Mouse (Mus musculus): ENCODE results near the gene Adamtsl2. TPM values are rescaled to one million over a fixed set of nuclear protein-coding genes. Genes with fewer than 3 reads are reported as not detected.

Gene Adamtsl2
- total RNA-seq, 2 experiments from 2014 or later, result 10.6 to 11.4 TPM

DNA sequence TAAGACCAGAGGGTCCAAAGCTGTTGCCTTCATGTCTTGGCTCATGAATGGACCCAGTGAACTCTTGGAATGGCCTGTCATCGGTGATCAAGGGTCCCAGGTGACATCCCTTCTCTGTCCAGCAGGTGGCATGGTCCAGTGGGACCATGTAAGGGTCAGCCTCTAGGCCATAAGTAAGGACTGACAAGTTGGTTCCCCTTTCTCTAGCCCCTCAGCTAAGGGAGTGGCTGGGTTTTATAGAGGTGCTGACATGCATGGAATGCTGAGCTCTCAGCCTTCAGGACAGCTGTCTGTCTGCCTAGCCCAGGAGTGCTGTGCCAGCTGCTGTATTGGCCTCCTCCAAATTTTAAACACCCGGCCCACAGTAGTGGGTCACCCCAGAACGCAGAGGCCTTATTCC lies 3.7 kb upstream of the Adamtsl2 start:
- DNase-seq, result peak; percentile 77

DNA sequence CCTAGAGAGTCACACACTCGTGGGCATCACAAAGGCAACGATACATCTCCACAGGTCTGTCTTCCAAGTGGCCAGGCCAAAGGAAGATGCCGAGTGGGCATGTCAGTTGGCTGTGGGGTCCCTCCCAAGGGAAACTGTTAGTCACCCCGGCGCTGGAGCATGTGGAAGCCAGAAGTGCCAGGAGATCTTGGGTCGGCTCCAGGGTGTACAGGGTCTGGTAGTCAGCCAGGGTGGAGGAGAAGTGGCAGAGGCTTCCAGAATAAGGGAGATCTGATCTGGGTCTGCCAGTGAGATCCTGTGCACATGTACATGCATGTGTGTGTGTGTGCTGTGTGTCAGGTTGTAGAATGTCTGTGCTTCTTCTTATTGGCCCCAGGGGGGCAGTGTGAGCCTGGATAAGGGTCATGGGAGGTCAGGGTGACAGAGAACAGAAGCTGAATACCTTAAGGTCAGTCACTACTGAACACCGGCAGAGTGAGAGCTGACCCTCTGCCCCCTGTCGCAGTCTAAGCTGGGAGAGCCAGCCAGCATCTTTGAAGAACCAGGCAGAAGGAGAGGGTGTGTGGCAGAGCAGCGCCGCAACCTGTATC lies 1.4 kb upstream of the Adamtsl2 start:
- DNase-seq, result peak; percentile 71

DNA sequence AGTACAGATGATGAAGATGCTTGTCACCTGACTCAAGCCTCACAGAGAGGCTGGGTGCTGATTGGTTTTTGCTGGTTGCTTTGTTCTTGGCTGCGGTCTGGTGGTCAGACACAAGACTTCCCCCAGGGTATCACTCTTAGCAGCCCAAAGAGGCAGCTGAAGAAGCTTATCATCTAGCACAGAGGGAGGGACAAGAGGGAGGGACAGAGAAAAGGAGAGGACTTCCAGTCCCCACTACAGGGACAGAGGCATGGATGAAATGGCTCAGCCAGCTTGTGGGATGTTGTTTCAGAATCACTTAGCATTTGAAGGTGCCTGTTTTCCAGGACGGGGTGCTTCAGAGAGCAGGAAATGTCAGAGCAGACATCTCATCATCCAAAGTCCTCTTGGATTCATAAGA lies 867 bp upstream of the Adamtsl2 start:
- DNase-seq, result no peak

DNA sequence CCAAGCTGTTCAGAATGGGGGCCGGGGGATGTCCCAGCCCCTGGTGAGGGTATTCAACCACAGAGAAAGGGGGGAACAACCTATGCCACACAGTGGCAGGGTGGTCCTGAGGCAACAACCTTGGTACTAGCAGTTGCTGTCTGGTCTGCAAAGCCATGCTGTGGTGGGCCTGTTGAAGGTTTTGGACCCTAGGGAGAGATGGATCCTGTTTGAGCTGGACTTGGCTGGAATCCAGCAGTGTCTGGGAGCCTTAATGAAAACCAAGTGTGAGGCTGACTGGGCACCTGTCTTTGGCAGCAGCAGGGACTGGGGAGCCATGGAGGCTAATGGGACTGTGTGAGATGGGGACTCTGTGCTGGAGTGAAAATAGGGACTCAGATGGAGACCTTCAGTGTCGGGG lies 470 bp downstream of the Adamtsl2 start:
- DNase-seq, result peak; percentile 63

DNA sequence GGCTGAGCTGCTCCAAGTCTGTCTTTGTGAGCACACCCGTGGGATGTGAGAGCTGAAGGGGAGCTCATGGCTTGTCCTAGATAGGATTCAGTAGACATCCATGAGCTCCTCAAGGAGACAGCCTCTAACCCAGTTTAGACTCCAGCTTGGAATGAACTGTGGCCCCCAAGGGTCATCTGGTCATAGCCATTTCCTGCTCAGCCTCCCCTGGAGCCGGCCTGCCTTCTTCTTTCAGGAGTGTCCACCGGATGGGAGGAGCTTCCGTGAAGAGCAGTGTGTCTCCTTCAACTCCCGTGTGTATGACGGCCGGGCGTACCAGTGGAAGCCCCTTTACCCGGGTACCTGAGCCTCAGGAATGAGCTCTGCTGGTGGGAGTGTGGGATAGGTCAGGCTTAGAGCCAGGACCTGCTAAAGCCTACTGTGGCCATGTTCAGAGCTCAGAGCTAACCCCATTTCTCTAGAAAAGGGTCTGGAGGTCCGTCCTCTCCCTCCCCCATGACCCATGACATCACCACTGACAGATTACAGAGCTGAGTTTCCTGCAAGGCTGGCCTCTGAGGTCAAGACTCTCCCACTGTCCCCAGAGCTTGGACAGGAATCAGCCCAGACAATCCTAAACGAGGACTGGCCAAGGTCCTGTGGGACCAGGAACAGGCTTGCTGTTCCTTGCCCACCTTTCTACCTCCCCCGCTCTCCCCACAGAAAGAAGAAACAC lies 4.7 kb downstream of the Adamtsl2 start:
- no peak for DNase-seq

DNA sequence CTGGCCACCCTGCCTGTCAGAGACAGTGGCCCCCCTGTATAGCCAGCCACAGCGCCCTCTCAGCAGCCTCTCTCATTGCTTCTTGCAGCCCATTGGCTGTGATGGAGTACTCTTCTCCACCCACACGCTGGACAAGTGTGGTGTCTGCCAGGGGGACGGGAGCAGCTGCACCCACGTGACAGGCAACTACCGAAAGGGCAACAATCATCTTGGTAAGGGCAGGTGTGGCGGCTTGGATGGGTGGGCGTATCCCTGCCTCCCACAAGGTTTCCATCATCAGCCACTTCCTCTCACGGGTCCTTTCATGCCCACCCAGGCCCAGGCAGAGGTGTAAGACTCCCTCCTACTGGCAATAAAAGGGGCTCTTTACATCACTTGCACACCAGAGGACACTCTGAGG lies 5.8 kb downstream of the Adamtsl2 start:
- DNase-seq, result no peak

DNA sequence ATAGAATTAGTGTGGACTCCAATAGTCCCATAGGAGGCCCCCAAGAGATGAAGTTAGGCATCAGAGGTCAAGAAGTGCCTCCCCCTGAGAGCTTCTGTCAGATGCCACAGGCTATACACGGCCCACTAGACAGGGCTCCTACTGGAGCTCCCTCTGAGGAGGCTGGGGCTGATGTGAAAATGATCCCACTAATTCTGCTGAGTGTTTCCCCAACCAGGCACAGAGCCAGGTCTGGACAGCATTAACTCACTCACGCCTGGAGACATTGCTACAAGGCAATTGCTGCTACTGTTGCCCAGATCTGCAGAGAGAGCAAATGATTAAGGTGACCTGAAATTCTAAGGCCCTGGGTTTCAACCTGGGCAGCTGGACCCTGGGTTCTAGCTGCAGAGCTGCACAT lies 6.6 kb downstream of the Adamtsl2 start:
- DNase-seq, result peak; percentile 53

DNA sequence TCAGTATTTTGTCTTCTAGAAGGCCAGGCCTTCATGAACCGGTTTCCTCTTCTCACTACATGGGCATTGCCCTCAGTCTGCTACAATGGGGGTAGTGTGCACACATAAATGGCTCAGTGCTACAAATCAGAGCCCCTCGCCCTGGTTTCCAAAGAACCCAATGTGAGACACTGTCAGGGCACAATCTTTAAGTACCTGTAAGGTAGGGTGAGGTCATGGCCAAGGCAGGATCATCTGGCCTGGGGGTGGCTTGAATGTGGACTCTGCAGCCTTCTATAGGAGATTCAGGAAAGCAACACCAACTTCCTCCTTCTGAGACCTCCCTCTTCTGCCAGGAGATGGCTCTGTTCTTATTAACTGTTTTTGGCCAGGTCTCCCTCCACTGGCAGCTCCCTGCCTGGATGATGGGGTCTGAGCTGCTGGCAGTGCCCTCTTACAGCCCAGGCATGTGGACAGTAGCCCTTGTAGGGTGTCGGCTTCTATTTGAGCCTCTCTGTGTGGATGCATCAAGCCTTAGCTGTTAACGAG lies 7.4 kb downstream of the Adamtsl2 start:
- no peak for DNase-seq

DNA sequence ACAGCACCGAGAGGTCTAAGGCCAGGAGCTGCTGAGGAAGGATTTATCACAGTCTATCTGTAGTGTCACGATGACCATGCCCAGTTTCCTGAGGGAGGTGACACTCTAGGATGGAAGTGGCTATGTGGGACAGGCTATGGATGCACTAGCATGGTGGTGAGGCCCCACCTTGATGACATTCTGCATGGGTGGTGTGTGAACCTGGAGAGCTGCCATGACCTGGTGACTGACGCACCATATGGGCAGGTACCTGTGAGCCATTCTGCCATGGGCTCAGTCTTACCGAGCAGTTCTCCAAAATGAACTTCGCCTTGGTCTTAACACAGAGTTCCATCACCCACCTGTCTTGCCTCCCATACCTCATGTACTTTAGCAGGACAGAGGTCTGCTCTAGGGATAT lies 8.4 kb downstream of the Adamtsl2 start:
- DNase-seq, result no peak

DNA sequence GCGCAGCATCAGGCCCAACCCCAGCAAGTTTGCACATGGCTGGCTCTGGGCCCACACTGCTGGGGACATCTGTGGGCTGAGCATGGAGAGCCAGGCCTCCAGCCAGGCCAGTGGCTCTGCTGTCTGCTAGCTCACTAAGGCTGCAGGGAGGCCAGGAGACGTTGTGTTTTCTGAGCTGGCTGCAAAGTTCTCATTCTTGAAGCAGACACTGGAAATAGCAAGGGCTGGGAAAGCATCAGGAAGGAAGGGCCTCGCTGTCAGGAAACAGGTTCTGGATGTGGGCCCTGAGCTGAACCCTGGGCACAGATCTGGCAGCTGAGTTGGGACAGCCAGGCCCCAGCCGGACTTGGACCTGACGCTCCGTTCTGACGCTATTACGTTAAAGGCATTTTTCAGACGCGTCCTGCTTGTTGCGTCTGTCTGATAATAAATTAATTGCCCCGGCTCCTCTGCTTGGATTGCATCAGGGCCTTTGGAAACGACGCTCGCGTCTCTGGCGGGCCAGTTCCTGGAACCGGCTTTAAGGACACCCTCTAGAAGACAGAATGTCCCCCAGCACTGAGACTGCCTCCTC lies 9.0 kb downstream of the Adamtsl2 start:
- DNase-seq, result peak; percentile 86

DNA sequence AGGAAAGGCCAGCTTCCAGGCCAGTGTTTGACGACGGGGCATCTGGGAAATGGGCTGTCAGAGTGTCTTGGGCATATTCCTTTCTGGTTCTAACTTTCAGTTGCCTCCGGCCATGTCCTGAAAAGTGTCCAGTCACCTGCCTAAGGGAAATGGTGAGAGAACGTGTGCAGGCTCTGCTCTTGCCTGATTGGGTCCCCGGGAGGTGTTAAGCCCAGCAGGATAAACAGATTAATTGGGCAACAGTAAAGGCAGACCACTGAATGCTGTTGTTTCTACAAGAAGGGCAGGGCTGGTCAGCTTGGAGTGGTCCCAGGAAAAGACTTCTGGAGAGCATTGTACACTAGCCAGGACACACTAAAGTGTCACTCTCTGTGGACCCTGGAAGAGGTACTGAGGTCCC lies 9.5 kb downstream of the Adamtsl2 start:
- no peak for DNase-seq

DNA sequence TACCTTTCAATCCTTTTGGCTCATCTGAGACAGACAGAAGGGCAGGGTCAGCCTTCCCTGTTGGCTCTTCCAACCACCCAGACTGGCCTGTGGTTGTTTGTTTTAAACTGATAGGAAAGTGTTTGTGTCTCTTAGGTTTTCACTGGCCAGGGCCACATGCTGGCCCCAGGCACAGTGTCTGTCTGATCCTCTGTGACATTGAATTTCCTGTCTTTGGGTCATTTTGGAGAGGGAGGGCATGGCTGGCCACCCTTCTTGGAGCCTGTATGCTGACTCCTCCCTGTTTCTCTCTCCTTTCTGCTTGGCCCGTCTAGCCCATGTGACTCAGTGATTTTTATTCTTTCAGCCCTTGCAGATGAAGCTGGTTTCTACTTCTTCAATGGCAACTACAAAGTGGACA lies 10.1 kb downstream of the Adamtsl2 start:
- DNase-seq, result no peak

DNA sequence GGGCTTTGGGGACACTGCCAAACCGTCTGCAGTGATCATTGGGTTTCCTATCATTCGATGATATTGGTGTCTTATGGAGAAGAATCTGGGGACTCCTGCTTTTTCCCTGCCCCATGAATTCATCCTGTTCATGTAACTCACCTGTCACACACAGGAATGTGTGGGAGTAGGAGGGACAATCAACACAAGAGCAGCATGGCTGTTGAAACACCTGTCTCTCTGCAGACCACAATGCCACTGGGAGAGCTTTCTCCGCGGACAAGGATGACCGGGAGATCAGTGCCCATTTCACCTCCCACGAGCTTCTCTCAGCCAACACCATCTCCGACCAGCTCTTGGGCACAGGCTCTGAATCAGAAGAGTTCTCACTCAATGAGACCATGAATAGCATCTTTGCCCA lies 16.0 kb downstream of the Adamtsl2 start:
- DNase-seq, result no peak

DNA sequence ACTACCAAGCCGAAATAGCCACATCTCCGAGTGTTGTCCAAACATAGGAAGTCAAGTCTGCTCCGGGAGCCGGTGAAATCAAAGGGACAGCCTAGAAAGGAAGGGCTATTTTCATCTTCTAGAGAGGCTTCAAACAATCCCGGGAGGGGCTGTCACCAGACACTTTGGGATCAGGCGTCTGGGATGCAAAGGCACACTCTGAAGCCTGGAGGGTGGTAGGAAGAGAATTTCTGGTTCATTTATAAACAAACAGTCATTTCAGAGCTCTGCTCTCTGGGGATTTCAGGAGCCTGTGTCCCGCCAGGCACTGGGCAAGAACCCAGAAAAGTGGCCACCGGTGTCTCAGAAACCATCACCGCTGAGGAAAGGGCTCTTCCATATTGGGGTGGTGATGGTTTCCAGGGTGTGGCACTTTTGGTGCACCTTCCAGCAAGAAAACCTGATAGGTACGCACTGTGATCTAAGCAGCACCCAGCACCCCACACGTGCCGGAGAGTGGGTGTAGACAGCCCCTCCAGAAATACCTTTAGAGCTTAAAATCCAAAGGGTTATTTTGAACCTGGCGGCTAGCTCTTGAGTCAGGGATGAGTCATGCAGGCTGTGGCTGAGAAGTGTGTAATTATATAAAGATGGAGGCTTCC lies 17.3 kb downstream of the Adamtsl2 start:
- DNase-seq, result no peak

DNA sequence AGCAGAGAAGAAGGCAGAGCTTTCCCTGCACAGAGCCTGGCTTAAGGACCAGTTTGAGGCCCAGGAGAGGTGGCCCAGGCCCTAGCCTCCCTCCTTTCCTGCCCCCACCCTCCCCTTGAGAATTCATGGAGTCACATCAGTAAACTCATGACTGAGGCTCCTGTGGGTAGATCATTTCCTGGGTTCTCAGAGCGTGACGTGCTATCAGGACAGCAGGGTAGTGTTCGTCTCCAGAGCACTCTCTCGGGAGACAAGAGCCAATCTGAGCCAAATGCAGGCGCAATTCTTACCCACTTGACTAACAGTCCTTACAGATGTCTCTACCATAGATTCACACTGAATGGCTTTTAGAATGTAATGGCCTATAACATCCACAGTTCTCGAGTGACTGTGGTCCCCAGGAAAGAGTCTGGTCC lies 18.1 kb downstream of the Adamtsl2 start:
- DNase-seq, result no peak

DNA sequence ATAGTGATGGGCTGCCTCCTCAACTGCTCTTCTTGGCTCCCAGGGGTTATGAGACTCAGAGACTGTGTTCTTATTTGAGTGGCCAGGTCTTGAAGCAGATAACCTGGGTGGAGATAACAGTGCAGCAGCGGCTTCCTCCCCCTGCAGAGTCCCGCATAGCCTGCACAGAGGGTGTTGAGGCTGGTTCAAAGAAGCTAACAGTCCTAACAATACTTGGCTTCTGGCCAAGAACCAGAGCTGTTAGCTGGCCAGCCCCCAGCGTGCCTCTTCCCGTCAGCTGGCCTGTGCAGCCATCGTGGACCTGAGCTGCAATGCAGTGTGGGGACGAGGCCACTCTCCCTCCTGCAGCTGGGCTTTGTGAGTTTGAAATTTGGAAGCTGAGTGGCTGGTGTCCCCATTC lies 18.6 kb downstream of the Adamtsl2 start:
- DNase-seq, result peak; percentile 76

DNA sequence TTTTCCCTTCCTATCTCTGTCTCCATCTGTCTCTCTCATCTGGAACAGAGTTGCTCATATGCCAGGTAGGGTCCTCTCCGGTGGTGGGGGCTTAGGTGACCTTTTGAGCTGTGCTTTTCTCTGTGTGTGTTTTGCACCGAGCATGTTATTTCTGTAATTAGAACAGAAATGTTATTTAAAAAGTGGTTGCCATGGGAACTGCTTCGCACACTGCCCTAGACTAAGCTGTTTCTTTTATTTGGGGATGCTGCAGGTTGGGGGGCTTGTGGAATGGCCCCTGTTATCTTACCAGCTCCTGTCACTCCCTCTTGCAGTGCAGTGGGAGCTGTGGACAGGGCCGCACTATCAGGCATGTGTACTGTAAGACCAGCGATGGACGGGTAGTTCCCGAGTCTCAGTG lies 24.4 kb downstream of the Adamtsl2 start:
- no peak for DNase-seq

DNA sequence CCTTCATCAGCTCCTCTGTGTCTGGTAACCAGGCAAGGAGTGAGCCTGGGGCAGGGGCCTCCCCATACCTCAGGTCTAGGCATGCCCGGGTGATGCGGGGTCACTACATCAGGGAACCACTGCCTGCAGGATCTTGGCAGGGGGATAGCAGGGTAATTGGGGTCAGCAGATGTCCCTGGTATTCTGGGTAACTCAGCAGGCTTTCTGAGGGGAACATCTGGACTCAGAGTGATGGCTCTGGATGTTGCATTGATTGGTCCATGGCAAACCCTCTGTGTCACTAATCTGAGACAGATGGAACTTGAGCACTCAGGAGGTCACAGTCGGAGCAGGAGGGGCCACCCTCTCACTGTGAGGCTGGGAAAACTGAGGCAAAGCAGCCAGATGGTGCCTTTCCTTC lies 27.6 kb downstream of the Adamtsl2 start:
- no peak for DNase-seq

DNA sequence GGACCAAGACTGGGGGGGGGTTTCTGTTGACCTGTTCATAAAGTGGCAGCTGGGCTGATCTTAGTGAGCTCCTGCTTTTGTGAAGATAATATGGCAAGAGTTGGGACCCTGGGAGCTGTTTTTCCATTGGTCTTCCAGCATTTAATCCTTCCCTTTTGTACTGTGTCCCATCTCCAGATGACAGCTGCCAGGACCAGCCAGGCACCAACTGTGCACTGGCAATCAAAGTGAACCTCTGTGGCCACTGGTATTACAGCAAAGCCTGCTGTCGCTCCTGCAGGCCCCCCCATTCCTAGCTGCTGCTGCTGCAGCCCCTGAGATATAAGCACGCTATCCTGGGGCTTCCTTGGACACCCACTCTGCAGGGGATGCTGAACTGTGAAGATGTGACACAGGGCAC lies 29.0 kb downstream of the Adamtsl2 start:
- DNase-seq, result no peak

DNA sequence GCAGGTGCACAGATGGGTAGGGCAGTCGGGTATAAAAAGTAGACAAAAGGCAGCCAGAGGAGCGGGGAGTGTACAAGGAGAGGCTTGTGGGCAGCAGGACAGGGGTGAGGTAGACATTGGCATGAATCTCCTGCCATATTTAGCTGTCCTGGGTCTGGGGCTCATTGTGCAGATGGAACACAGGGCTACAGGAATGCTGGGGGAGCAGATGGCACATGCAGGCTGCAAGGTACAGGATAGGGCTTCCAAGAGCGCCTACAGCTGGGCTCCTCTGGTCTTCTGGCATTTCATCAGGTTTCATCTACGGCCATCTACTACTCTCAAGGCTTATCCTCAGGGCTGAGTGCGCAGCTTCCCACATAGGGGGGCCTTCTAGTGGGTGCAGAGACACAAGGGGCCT lies 29.9 kb downstream of the Adamtsl2 start:
- no peak for DNase-seq

DNA sequence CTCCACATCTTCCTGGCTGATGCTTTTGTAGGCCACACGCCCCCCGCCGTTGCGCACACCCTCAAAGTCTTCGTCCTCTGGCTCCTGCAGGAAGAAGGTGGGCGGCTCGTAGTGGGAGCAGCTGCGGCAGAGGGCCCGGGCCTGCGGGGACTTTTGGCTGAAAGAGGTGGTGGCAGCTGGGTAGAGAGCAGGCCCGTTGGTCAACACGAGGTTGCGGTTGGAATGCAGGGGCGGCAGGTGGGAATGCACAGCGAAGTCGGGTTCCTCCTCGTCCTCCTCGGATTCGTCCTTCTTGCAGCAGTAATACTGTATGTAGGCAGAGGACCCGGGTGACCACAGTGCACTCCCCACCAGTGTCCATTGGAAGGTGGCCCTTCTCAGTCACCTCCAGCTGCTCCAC lies 33.4 kb downstream of the Adamtsl2 start:
- no peak for DNase-seq

DNA sequence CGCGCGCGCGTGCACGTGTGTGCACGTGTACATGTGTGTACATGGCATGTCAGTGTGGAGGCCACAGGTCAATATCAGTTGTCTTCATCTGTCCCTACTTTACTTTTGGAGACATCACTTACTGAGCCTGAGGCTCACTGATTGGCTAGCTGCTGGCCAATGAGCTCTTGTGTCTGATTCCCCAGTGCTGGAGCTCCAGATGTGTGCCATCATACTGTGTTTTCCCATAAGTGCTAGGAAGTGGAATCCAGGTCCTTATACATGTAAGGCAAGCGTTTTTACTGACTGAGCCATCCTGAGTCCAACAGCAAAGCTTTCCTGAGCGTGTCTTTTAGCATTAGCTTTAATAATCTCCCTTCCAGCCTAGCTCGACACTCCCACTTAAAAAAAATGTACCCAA lies 35.0 kb downstream of the Adamtsl2 start:
- no peak for DNase-seq

DNA sequence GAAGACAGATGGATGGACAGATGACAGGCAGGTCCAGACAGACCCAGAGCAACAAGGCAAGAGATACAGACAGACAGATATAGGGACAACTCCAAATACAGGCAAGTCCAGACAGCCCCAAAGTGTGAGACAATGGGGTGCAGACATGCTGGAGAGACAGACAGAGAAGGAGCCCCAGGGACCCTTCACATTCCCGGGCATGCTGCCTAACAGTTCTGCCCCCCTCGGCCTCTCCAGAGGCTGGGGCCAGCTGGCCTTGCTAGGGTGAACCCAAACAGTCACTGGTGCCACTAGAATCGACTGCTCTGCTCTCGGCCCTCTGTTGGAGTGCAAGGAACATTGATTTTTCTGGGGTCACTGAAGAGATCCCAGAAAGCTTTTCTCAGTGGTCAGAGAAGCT lies 39.3 kb downstream of the Adamtsl2 start:
- no peak for DNase-seq

DNA sequence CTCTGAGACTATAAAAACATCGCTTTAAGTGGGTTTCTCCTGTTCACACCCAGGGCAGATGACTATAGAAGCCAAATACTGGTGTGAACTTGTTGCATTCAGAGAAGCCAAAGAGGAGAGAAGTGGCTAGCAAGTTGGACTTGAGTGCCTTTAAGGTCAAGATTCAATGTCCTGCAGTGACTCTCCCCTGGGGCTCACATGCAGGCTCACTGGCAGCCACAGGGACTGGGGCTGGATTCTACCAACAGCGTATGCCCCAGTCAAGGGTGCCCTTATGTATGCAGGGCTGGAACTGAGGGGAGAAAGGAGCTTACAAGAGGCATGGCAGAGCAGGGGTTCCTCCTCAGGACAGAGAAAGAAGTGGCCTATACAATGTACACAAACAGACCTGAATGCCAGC lies 40.6 kb downstream of the Adamtsl2 start:
- DNase-seq, result no peak
